In genomic region chr12:111042365-111042764, GRCm38 (mm10) we compare ENCODE assay signal across 17 mouse cellular contexts.
"Had no signal": no experiment of that assay in that cellular context is flagged by ENCODE, and none has a peak within 500 bp of the region (broad histone marks: within the 10 kb centered on the region; RNA-seq: fewer than 3 reads in every experiment).

No protein-coding gene starts in this region.

- H3K9me3 ChIP-seq: midbrain, embryonic 10.5 days; neural tube, embryonic 13.5 days; neural tube, embryonic 15.5 days; stomach, embryonic 15.5 days had no signal

- ATAC-seq: midbrain, embryonic 16.5 days had no signal

- H3K9ac ChIP-seq: lung, embryonic 14.5 days; midbrain, embryonic 12.5 days; neural tube, embryonic 13.5 days; neural tube, embryonic 15.5 days; stomach, embryonic 15.5 days had no signal

- H3K4me3 ChIP-seq: midbrain, embryonic 10.5 days; midbrain, embryonic 12.5 days; myocyte; neural tube, embryonic 13.5 days; neural tube, embryonic 15.5 days; stomach, embryonic 15.5 days had no signal

- H3K4me2 ChIP-seq: lung, embryonic 14.5 days; neural tube, embryonic 13.5 days; neural tube, embryonic 15.5 days; stomach, embryonic 15.5 days had no signal

- H3K27me3 ChIP-seq: midbrain, embryonic 12.5 days; neural tube, embryonic 13.5 days; neural tube, embryonic 15.5 days; stomach, embryonic 15.5 days had no signal

- DNase-seq: lung, adult 18-20 months; lung, embryonic 14.5 days; lung, postnatal 10 days; midbrain, embryonic 14.5 days; retina, postnatal 1 day; right cerebral cortex, adult 18-20 months; thymus, adult 2 months; thymus, postnatal 25 days; thymus, postnatal 4 days had no signal

- H3K27ac ChIP-seq: midbrain, embryonic 10.5 days; midbrain, embryonic 12.5 days; neural tube, embryonic 13.5 days; neural tube, embryonic 15.5 days; stomach, embryonic 15.5 days; stomach, postnatal 0 days had no signal
